22 mouse cellular contexts compared by ENCODE assay signal in the genomic region with DNA sequence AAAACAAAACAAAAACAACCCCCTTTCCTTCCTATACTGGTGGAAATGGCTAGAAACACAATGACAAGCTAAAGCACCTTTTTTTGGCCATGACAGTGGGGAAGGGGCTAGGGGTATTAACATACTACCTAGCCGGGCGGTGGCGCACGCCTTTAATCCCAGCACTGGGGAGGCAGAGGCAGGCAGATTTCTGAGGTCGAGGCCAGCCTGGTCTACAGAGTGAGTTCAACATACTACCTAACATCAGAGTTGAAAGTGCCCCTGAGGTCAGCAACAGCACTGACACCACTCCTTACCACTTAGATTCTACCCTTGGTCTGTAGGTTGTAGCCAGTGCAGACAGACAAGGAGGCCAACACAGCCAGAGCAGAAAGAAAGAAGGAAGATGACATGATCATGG. TPM values are rescaled to one million over a fixed set of nuclear protein-coding genes. Genes with fewer than 3 reads are reported as not detected.
DNase-seq lines count a peak whose midpoint lies in the region; ATAC-seq and TF ChIP-seq lines count a peak whose summit lies in the region.
"Had no signal": no experiment of that assay in that cellular context is flagged by ENCODE, and none has a peak within 500 bp of the region (broad histone marks: within the 10 kb centered on the region; RNA-seq: fewer than 3 reads in every experiment).

No protein-coding gene starts in this region.

- H3K4me3 ChIP-seq in megakaryocyte, embryonic 14.5 days (replicated peaks), result peak overlapping the region; percentile 59
- no peak overlapping the region for H3K4me3 ChIP-seq in midbrain, embryonic 11.5 days (ENCODE audit: low read depth, low read length)
- no peak overlapping the region for H3K4me3 ChIP-seq in midbrain, embryonic 13.5 days (replicated peaks)
- no peak overlapping the region for H3K4me3 ChIP-seq in embryonic fibroblast, embryonic 13.5 days (ENCODE audit: insufficient read depth, low read length)

- DNase-seq in heart, adult 11 months, result peak; percentile 62
- no peak for DNase-seq in heart, postnatal 36 days
- peak; percentile 51 for DNase-seq in midbrain, embryonic 11.5 days (ENCODE audit: low spot score, missing footprints)
- DNase-seq in cerebellum, adult 9-11 months, result no peak
- DNase-seq: adrenal gland, adult 2 months; adrenal gland, adult 8-10 months; adrenal gland, postnatal 10 days; adrenal gland, postnatal 14 days; adrenal gland, postnatal 25 days; adrenal gland, postnatal 36 days; B cell, adult 2 months; cerebellum, adult 11 months; cerebellum, adult 11-12 months had no signal

- H3K36me3 ChIP-seq in megakaryocyte, embryonic 14.5 days (replicated peaks; ENCODE audit: low read length), result peaks cover 30% of the 10 kb centered on the region
- H3K36me3 ChIP-seq in midbrain, embryonic 11.5 days (ENCODE audit: control insufficient read depth, insufficient read depth, low read length), result no peaks in the 10 kb centered on the region
- H3K36me3 ChIP-seq in midbrain, embryonic 13.5 days, result 0 out of 2 replicates have a peak, but pooled peaks cover 8% of the 10 kb centered on the region

- ATAC-seq in megakaryocyte, adult 5-6 weeks (ENCODE audit: poor library complexity, severe bottlenecking), result no peak
- no peak for ATAC-seq in midbrain, embryonic 11.5 days (ENCODE audit: low FRiP score)
- ATAC-seq in midbrain, embryonic 13.5 days, result no peak
- ATAC-seq: activated CD4-positive, CD25-positive, alpha-beta regulatory T cell, adult 4 months; CD4-positive, CD25-positive, alpha-beta regulatory T cell, adult 4 months; Patski had no signal

- no peak overlapping the region for H3K27ac ChIP-seq in midbrain, embryonic 11.5 days (ENCODE audit: low read depth, low read length)
- H3K27ac ChIP-seq in midbrain, embryonic 13.5 days, result no peak overlapping the region
- H3K27ac ChIP-seq in embryonic fibroblast, embryonic 13.5 days (ENCODE audit: insufficient read depth, low read length), result peak overlapping the region; percentile 19; the same call in 1 of the 2 replicates

- TF ChIP-seq CTCF in embryonic fibroblast, embryonic 13.5 days (IDR thresholded peaks at IDR 0.05; ENCODE audit: borderline replicate concordance, insufficient read depth, low read length), result no peak

- peaks cover 98% of the 10 kb centered on the region for H3K4me1 ChIP-seq in megakaryocyte, embryonic 14.5 days
- H3K4me1 ChIP-seq in midbrain, embryonic 11.5 days (ENCODE audit: control insufficient read depth, insufficient read depth, low read length), result no peaks in the 10 kb centered on the region
- peaks cover 9% of the 10 kb centered on the region; the same call in 1 of the 2 replicates for H3K4me1 ChIP-seq in midbrain, embryonic 13.5 days (replicated peaks)
- H3K4me1 ChIP-seq in embryonic fibroblast, embryonic 13.5 days (ENCODE audit: control insufficient read depth, insufficient read depth, low read length), result peaks cover 32% of the 10 kb centered on the region

- no peak for TF ChIP-seq POLR2A in embryonic fibroblast, embryonic 13.5 days (IDR thresholded peaks at IDR 0.05; ENCODE audit: low read depth, low read length)

- no peak overlapping the region for H3K4me2 ChIP-seq in midbrain, embryonic 11.5 days
- H3K4me2 ChIP-seq in midbrain, embryonic 13.5 days (replicated peaks), result no peak overlapping the region

- H3K27me3 ChIP-seq in megakaryocyte, embryonic 14.5 days (replicated peaks), result no peaks in the 10 kb centered on the region
- no peaks in the 10 kb centered on the region for H3K27me3 ChIP-seq in midbrain, embryonic 11.5 days (ENCODE audit: control insufficient read depth, insufficient read depth, low read length)
- H3K27me3 ChIP-seq in midbrain, embryonic 13.5 days, result no peaks in the 10 kb centered on the region
- H3K27me3 ChIP-seq: CH12.LX, Patski had no signal

- H3K9ac ChIP-seq in midbrain, embryonic 11.5 days (ENCODE audit: low read length), result no peak overlapping the region
- H3K9ac ChIP-seq in midbrain, embryonic 13.5 days (replicated peaks), result no peak overlapping the region

- WGBS in midbrain, embryonic 11.5 days, result 92% methylated on average over 5 of the region's 5 CpGs
- 96% methylated on average over 5 of the region's 5 CpGs for WGBS in midbrain, embryonic 13.5 days

- H3K9me3 ChIP-seq in megakaryocyte, embryonic 14.5 days, result no peaks in the 10 kb centered on the region
- no peaks in the 10 kb centered on the region for H3K9me3 ChIP-seq in midbrain, embryonic 11.5 days (ENCODE audit: control insufficient read depth, low read length)
- H3K9me3 ChIP-seq in midbrain, embryonic 13.5 days, result no peaks in the 10 kb centered on the region
- H3K9me3 ChIP-seq: G1E had no signal

- intact Hi-C loops in heart, postnatal 36 days (cut with DNase I), result no loop called here

RNA-seq across cellular contexts. Expression of a gene that starts 13.9 kb away (rescaled TPM):
- total RNA-seq in heart, postnatal 36 days (2021), result 10 to 100 TPM; 81.0 to 86.1 TPM
- polyA plus RNA-seq in megakaryocyte, embryonic 14.5 days (2012; ENCODE audit: insufficient read depth, low replicate concordance), result 43.7 and 134 TPM in 2 replicates
- total RNA-seq in megakaryocyte, adult 5-6 weeks (2015), result 43.3 and 45.9 TPM in 2 replicates
- total RNA-seq in megakaryocyte, adult 5-6 weeks (2017), result 239 and 253 TPM in 2 replicates
- polyA plus RNA-seq in midbrain, embryonic 11.5 days (2014; fragmentation: Nextera tagmentation; extraction: Ambion mirVana), result 149 and 157 TPM in 2 replicates
- 138 and 146 TPM in 2 replicates for polyA plus RNA-seq in midbrain, embryonic 13.5 days (2015; fragmentation: Nextera tagmentation; extraction: Ambion mirVana)
- 135 and 148 TPM in 2 replicates for polyA plus RNA-seq in embryonic fibroblast, embryonic 13.5 days (2011; ENCODE audit: insufficient read length, low read depth, missing spikeins)

RNA-seq across cellular contexts. Expression of a gene that starts 29.1 kb away (rescaled TPM):
- total RNA-seq in heart, postnatal 36 days (2021), result 1 to 10 TPM; 2.8 to 4.0 TPM
- 0.19 and 0.57 TPM in 2 replicates for polyA plus RNA-seq in megakaryocyte, embryonic 14.5 days (2012; ENCODE audit: insufficient read depth, low replicate concordance)
- 9.4 TPM in 2 replicates for total RNA-seq in megakaryocyte, adult 5-6 weeks (2015)
- total RNA-seq in megakaryocyte, adult 5-6 weeks (2017), result 6.1 and 8.4 TPM in 2 replicates
- 5.8 and 6.1 TPM in 2 replicates for polyA plus RNA-seq in midbrain, embryonic 11.5 days (2014; fragmentation: Nextera tagmentation; extraction: Ambion mirVana)
- polyA plus RNA-seq in midbrain, embryonic 13.5 days (2015; fragmentation: Nextera tagmentation; extraction: Ambion mirVana), result 9.4 and 9.9 TPM in 2 replicates
- 11.9 and 15.0 TPM in 2 replicates for polyA plus RNA-seq in embryonic fibroblast, embryonic 13.5 days (2011; ENCODE audit: insufficient read length, low read depth, missing spikeins)

Comparison
In these comparisons a context has a peak if more than half of its experiments do, and no peak if none do; other contexts are left out.
1. DNase-seq: peak in heart, adult 11 months (single experiment) and midbrain, embryonic 11.5 days (single experiment); none in heart, postnatal 36 days (0 of 2) and cerebellum, adult 9-11 months (single experiment).